In genomic region chr1:82150219-82151128, GRCm38 (mm10) we compare ENCODE assay signal across 9 mouse cellular contexts.
A peak's percentile ranks its signal among the peaks of the same experiment; 100 is the strongest.
DNase-seq lines count a peak whose midpoint lies in the region; ATAC-seq lines count a peak whose summit lies in the region.
"Had no signal": no experiment of that assay in that cellular context is flagged by ENCODE, and none has a peak within 500 bp of the region (broad histone marks: within the 10 kb centered on the region; RNA-seq: fewer than 3 reads in every experiment).

No protein-coding gene starts in this region.

- DNase-seq in forebrain, embryonic 11.5 days (ENCODE audit: low spot score): peak; percentile 59
- no peak for DNase-seq in forebrain, embryonic 10.5 days (ENCODE audit: extremely low spot score, low spot score)
- peak; percentile 43 for DNase-seq in kidney, adult 9 months
- peak; percentile 58 for DNase-seq in left cerebral cortex, postnatal 4 days
- peak; percentile 29 for DNase-seq in urinary bladder, postnatal 10 days (ENCODE audit: low spot score)

- H3K36me3 ChIP-seq in forebrain, embryonic 11.5 days (ENCODE audit: control insufficient read depth, insufficient read depth, low read length): no peaks in the 10 kb centered on the region
- no peaks in the 10 kb centered on the region for H3K36me3 ChIP-seq in forebrain, embryonic 10.5 days (replicated peaks)
- no peaks in the 10 kb centered on the region for H3K36me3 ChIP-seq in forebrain, embryonic 12.5 days (replicated peaks)
- no peaks in the 10 kb centered on the region for H3K36me3 ChIP-seq in heart, embryonic 12.5 days
- no peaks in the 10 kb centered on the region for H3K36me3 ChIP-seq in midbrain, embryonic 16.5 days (ENCODE audit: control insufficient read depth, insufficient read depth, low read length)

- no peaks in the 10 kb centered on the region for H3K9me3 ChIP-seq in forebrain, embryonic 11.5 days (ENCODE audit: control insufficient read depth, low read length)
- H3K9me3 ChIP-seq in forebrain, embryonic 10.5 days: no peaks in the 10 kb centered on the region
- H3K9me3 ChIP-seq in forebrain, embryonic 12.5 days: no peaks in the 10 kb centered on the region
- H3K9me3 ChIP-seq in heart, embryonic 12.5 days (replicated peaks): no peaks in the 10 kb centered on the region
- H3K9me3 ChIP-seq in midbrain, embryonic 16.5 days (replicated peaks; ENCODE audit: control insufficient read depth, low read length, poor library complexity, severe bottlenecking): no peaks in the 10 kb centered on the region

- H3K4me1 ChIP-seq in forebrain, embryonic 11.5 days (replicated peaks; ENCODE audit: control insufficient read depth, insufficient read depth, low read length): 0 out of 2 replicates have a peak, but pooled peaks cover 2% of the 10 kb centered on the region
- H3K4me1 ChIP-seq in forebrain, embryonic 10.5 days: peaks cover 3% of the 10 kb centered on the region; the same call in 1 of the 2 replicates
- H3K4me1 ChIP-seq in forebrain, embryonic 12.5 days: peaks cover 12% of the 10 kb centered on the region; the same call in 1 of the 2 replicates
- H3K4me1 ChIP-seq in heart, embryonic 12.5 days (replicated peaks): peaks cover 12% of the 10 kb centered on the region; the same call in 1 of the 2 replicates
- H3K4me1 ChIP-seq in midbrain, embryonic 16.5 days (ENCODE audit: control insufficient read depth, insufficient read depth, low read length): no peaks in the 10 kb centered on the region

- intact Hi-C loops in left cerebral cortex, postnatal 4 days (cut with DNase I): no loop called here

- no peak overlapping the region for H3K4me3 ChIP-seq in forebrain, embryonic 11.5 days (ENCODE audit: low read depth, low read length)
- no peak overlapping the region for H3K4me3 ChIP-seq in forebrain, embryonic 10.5 days
- no peak overlapping the region for H3K4me3 ChIP-seq in forebrain, embryonic 12.5 days (replicated peaks)
- no peak overlapping the region for H3K4me3 ChIP-seq in heart, embryonic 12.5 days
- H3K4me3 ChIP-seq in midbrain, embryonic 16.5 days (ENCODE audit: low read depth, low read length): no peak overlapping the region
- H3K4me3 ChIP-seq: erythroblast, embryonic 14.5 days had no signal

- no peak overlapping the region for H3K27ac ChIP-seq in forebrain, embryonic 11.5 days (ENCODE audit: low read depth, low read length)
- no peak overlapping the region for H3K27ac ChIP-seq in forebrain, embryonic 10.5 days
- no peak overlapping the region for H3K27ac ChIP-seq in forebrain, embryonic 12.5 days
- H3K27ac ChIP-seq in heart, embryonic 12.5 days (ENCODE audit: poor library complexity, severe bottlenecking): no peak overlapping the region
- H3K27ac ChIP-seq in midbrain, embryonic 16.5 days (ENCODE audit: low read length): no peak overlapping the region

- ATAC-seq in forebrain, embryonic 11.5 days (replicated peaks; ENCODE audit: low FRiP score): peak; percentile 71
- ATAC-seq in forebrain, embryonic 12.5 days (ENCODE audit: low FRiP score): peak; percentile 87
- ATAC-seq in heart, embryonic 12.5 days (ENCODE audit: insufficient number of reproducible peaks, low FRiP score): peak; percentile 88
- peak; percentile 84 for ATAC-seq in midbrain, embryonic 16.5 days

- no peaks in the 10 kb centered on the region for H3K27me3 ChIP-seq in forebrain, embryonic 11.5 days (ENCODE audit: control insufficient read depth, insufficient read depth, low read length)
- peaks cover 11% of the 10 kb centered on the region for H3K27me3 ChIP-seq in forebrain, embryonic 10.5 days (ENCODE audit: poor library complexity, severe bottlenecking)
- 0 out of 2 replicates have a peak, but pooled peaks cover 2% of the 10 kb centered on the region for H3K27me3 ChIP-seq in forebrain, embryonic 12.5 days
- H3K27me3 ChIP-seq in heart, embryonic 12.5 days (replicated peaks): peaks cover 19% of the 10 kb centered on the region
- no peaks in the 10 kb centered on the region for H3K27me3 ChIP-seq in midbrain, embryonic 16.5 days (ENCODE audit: control insufficient read depth, insufficient read depth, low read depth, low read length)

- 69% methylated on average over 13 of the region's 13 CpGs for WGBS in forebrain, embryonic 11.5 days
- 82% methylated on average over 13 of the region's 13 CpGs for WGBS in forebrain, embryonic 10.5 days
- WGBS in forebrain, embryonic 12.5 days: 44% methylated on average over 13 of the region's 13 CpGs
- WGBS in heart, embryonic 12.5 days: 53% methylated on average over 13 of the region's 13 CpGs
- WGBS in midbrain, embryonic 16.5 days: 57% methylated on average over 13 of the region's 13 CpGs

- H3K4me2 ChIP-seq in forebrain, embryonic 11.5 days (ENCODE audit: low read depth, low read length, severe bottlenecking): no peak overlapping the region
- no peak overlapping the region for H3K4me2 ChIP-seq in forebrain, embryonic 12.5 days
- H3K4me2 ChIP-seq in heart, embryonic 12.5 days: no peak overlapping the region
- H3K4me2 ChIP-seq in midbrain, embryonic 16.5 days (ENCODE audit: low read length): no peak overlapping the region

- H3K9ac ChIP-seq in forebrain, embryonic 11.5 days (ENCODE audit: low read length): no peak overlapping the region
- no peak overlapping the region for H3K9ac ChIP-seq in forebrain, embryonic 12.5 days
- no peak overlapping the region for H3K9ac ChIP-seq in heart, embryonic 12.5 days
- no peak overlapping the region for H3K9ac ChIP-seq in midbrain, embryonic 16.5 days (ENCODE audit: low read depth, low read length)
